In the genomic region with DNA sequence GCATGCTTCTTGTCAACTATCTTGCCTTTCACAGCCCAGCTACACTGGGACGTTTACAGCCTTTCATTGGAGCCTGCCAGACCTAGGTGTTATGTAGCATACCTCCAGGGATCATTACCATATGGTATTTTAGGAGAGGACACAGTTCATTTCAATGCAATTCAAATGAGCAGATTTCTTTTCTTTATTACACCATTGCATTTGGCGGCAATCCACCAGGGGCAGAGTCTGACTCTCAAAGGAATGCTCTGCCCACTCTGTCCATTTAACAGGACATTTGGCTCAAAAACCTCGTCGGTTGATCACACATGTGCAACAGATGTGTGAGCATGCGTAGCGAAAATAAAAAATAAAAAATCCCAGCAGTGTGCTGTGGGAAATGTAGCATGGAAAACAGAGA, we compare ENCODE assay signal across 11 mouse cellular contexts.
A peak's percentile ranks its signal among the peaks of the same experiment; 100 is the strongest.
DNase-seq lines count a peak whose midpoint lies in the region; ATAC-seq and TF ChIP-seq lines count a peak whose summit lies in the region.
"Had no signal": no experiment of that assay in that cellular context is flagged by ENCODE, and none has a peak within 500 bp of the region (broad histone marks: within the 10 kb centered on the region; RNA-seq: fewer than 3 reads in every experiment).

No protein-coding gene starts in this region.

- no peak for TF ChIP-seq EP300 in heart, postnatal 0 days (IDR thresholded peaks at IDR 0.05; ENCODE audit: low read depth)

- intact Hi-C loops in heart, postnatal 14 days (cut with DNase I) = loop anchor here (5.0 kb wide), 1 partner anchor 226 kb away; no protein-coding TSS in a partner anchor
- intact Hi-C loops in left cerebral cortex, postnatal 36 days (cut with DNase I) = no loop called here

- no peaks in the 10 kb centered on the region for H3K9me3 ChIP-seq in heart, postnatal 0 days (replicated peaks; ENCODE audit: control insufficient read depth, low read length)
- H3K9me3 ChIP-seq in embryonic facial prominence, embryonic 13.5 days = no peaks in the 10 kb centered on the region
- no peaks in the 10 kb centered on the region for H3K9me3 ChIP-seq in liver, embryonic 11.5 days (ENCODE audit: control insufficient read depth, low read length)
- H3K9me3 ChIP-seq: stomach, embryonic 15.5 days had no signal

- peak; percentile 14; the same call in 1 of the 2 replicates for TF ChIP-seq CTCF in heart, postnatal 0 days (IDR thresholded peaks at IDR 0.05; ENCODE audit: low read depth)
- no peak for TF ChIP-seq CTCF in brain, embryonic 14.5 days (IDR thresholded peaks at IDR 0.05; ENCODE audit: borderline replicate concordance, extremely low read depth, insufficient read depth, insufficient read length)

- H3K27me3 ChIP-seq in heart, postnatal 0 days (ENCODE audit: control insufficient read depth, insufficient read depth, low read length) = no peaks in the 10 kb centered on the region
- H3K27me3 ChIP-seq in embryonic facial prominence, embryonic 13.5 days = 0 out of 2 replicates have a peak, but pooled peaks cover 5% of the 10 kb centered on the region
- H3K27me3 ChIP-seq in liver, embryonic 11.5 days (replicated peaks; ENCODE audit: control insufficient read depth, insufficient read depth, low read length) = no peaks in the 10 kb centered on the region
- H3K27me3 ChIP-seq: stomach, embryonic 15.5 days had no signal

- DNase-seq in heart, postnatal 0 days (ENCODE audit: low spot score) = no peak
- no peak for DNase-seq in heart, postnatal 14 days
- DNase-seq in brain, embryonic 14.5 days (ENCODE audit: low read depth) = peak; percentile 74
- peak; percentile 11 for DNase-seq in large intestine, adult 2 months (ENCODE audit: low read depth, low spot score)
- DNase-seq in ovary, postnatal 10 days (ENCODE audit: low spot score) = no peak
- no peak for DNase-seq in left cerebral cortex, postnatal 36 days (ENCODE audit: low spot score in 2 of 2)
- no peak for DNase-seq in liver, embryonic 11.5 days (ENCODE audit: low spot score)
- DNase-seq: adrenal gland, adult 8-10 months had no signal

- no peak for ATAC-seq in heart, postnatal 0 days (ENCODE audit: insufficient read depth, low read depth)
- no peak for ATAC-seq in embryonic facial prominence, embryonic 13.5 days (ENCODE audit: insufficient number of reproducible peaks, insufficient read depth, low FRiP score, low TSS enrichment, low read depth)
- ATAC-seq in liver, embryonic 11.5 days (replicated peaks; ENCODE audit: low FRiP score) = no peak
- ATAC-seq: intestine, postnatal 0 days had no signal

- peaks cover 5% of the 10 kb centered on the region; the same call in 1 of the 2 replicates for H3K4me1 ChIP-seq in heart, postnatal 0 days (ENCODE audit: control insufficient read depth, insufficient read depth)
- H3K4me1 ChIP-seq in embryonic facial prominence, embryonic 13.5 days = peaks cover 14% of the 10 kb centered on the region
- H3K4me1 ChIP-seq in liver, embryonic 11.5 days (replicated peaks; ENCODE audit: control insufficient read depth, insufficient read depth, low read length) = no peaks in the 10 kb centered on the region
- H3K4me1 ChIP-seq: stomach, embryonic 15.5 days had no signal

- no peak for TF ChIP-seq POLR2A in brain, embryonic 14.5 days (IDR thresholded peaks at IDR 0.05; ENCODE audit: borderline replicate concordance, extremely low read depth, insufficient read depth, insufficient read length, poor library complexity, severe bottlenecking)

- H3K4me3 ChIP-seq in heart, postnatal 0 days (ENCODE audit: low read depth, low read length) = no peak overlapping the region
- no peak overlapping the region for H3K4me3 ChIP-seq in embryonic facial prominence, embryonic 13.5 days
- no peak overlapping the region for H3K4me3 ChIP-seq in liver, embryonic 11.5 days (ENCODE audit: low read depth, low read length)
- H3K4me3 ChIP-seq: stomach, embryonic 15.5 days had no signal

- 60% methylated on average over 6 of the region's 6 CpGs for WGBS in heart, postnatal 0 days
- 25% methylated on average over 6 of the region's 6 CpGs for WGBS in embryonic facial prominence, embryonic 13.5 days
- WGBS in large intestine, adult 2 months = 37% methylated on average over 6 of the region's 6 CpGs
- 74% methylated on average over 6 of the region's 6 CpGs for whole genome bisulfite sequencing in liver, embryonic 11.5 days

- H3K27ac ChIP-seq in heart, postnatal 0 days (ENCODE audit: low read depth) = no peak overlapping the region
- peak overlapping the region; percentile 11; the same call in 1 of the 2 replicates for H3K27ac ChIP-seq in embryonic facial prominence, embryonic 13.5 days
- no peak overlapping the region for H3K27ac ChIP-seq in liver, embryonic 11.5 days (ENCODE audit: low read depth, low read length)
- H3K27ac ChIP-seq: stomach, embryonic 15.5 days had no signal

- H3K4me2 ChIP-seq in heart, postnatal 0 days (ENCODE audit: low read depth, low read length) = no peak overlapping the region
- H3K4me2 ChIP-seq in embryonic facial prominence, embryonic 13.5 days = no peak overlapping the region
- no peak overlapping the region for H3K4me2 ChIP-seq in liver, embryonic 11.5 days
- H3K4me2 ChIP-seq: stomach, embryonic 15.5 days had no signal

- no peaks in the 10 kb centered on the region for H3K36me3 ChIP-seq in heart, postnatal 0 days (replicated peaks; ENCODE audit: control insufficient read depth, insufficient read depth, low read length)
- H3K36me3 ChIP-seq in embryonic facial prominence, embryonic 13.5 days = no peaks in the 10 kb centered on the region
- no peaks in the 10 kb centered on the region for H3K36me3 ChIP-seq in liver, embryonic 11.5 days (ENCODE audit: control insufficient read depth, insufficient read depth, low read length)
- H3K36me3 ChIP-seq: stomach, embryonic 15.5 days had no signal

- H3K9ac ChIP-seq in heart, postnatal 0 days (replicated peaks; ENCODE audit: low read depth, low read length) = no peak overlapping the region
- H3K9ac ChIP-seq in embryonic facial prominence, embryonic 13.5 days = no peak overlapping the region
- no peak overlapping the region for H3K9ac ChIP-seq in liver, embryonic 11.5 days (ENCODE audit: low read depth, low read length)
- H3K9ac ChIP-seq: stomach, embryonic 15.5 days had no signal

Comparison
In these comparisons a context has a peak if more than half of its experiments do, and no peak if none do; other contexts are left out.
1. DNase-seq: peak in brain, embryonic 14.5 days (single experiment) and large intestine, adult 2 months (single experiment); none in heart, postnatal 0 days (single experiment), heart, postnatal 14 days (0 of 2), ovary, postnatal 10 days (single experiment), left cerebral cortex, postnatal 36 days (0 of 2) and liver, embryonic 11.5 days (single experiment).